Mouse (Mus musculus): Measurements from ENCODE around the gene Dyx1c1.
A peak's percentile ranks its signal among the peaks of the same experiment; 100 is the strongest.

Dyx1c1 gene

DNA sequence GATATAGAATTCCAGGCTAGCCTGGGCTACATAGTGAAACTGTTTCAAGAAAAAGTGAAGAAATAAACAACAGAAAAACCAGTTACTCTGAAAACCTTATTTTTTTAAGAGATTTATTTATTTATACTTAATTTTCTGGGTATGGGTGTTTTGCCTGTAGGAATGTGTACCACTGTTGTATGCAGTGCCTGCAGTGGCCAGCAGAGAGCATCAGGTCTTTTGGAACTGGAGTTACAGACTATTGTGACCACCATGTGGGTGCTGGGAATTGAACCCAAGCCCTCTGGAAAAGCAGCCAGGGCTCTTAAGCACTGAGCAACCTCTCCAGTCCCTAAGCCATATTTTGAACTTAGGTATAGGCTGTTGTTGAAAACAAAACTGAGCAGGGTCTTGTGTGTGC is 14.4 kb downstream of the Dyx1c1 start:
- no peak for DNase-seq (ENCODE audit: low read depth, low spot score)

DNA sequence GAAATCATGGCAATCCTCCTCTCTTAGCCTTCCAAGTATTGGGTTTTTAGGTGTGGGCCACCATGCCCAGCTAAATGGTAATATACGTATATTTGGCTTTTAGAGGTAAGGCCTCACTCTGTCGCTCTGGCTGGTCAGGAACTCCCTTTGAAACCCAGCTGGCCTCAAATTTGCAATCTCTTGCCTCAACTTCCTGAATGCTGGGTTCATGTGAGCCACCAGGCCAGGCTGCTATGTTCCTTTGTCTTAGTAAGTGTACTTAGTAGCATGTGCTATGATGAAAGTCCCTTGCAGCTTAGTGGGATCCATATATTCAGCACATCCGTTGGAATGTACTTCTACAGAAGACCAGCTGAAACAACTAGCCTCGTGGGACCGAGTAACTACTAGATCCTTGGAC is 16.1 kb downstream of the Dyx1c1 start:
- DNase-seq (ENCODE audit: low read depth, low spot score), result no peak

DNA sequence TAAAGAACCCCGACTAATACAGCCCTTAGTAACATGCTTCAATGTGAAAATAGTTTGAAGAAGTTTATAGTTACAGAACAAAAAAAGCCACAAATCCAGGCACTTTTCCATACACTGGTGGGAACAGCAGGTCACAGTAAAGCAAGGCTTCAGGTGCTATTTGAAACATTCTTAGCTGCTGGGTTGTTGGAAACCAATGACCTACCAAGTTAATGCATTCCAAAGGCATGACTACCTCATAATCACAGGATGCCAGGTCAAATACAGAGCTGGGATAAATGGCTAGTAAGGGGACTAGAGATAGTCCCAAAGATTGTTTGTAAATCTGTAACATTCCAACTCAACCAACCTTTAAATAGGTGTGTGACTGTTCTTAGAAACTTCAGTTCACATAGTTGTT is 16.7 kb downstream of the Dyx1c1 start:
- DNase-seq (ENCODE audit: low read depth, low spot score), result no peak

DNA sequence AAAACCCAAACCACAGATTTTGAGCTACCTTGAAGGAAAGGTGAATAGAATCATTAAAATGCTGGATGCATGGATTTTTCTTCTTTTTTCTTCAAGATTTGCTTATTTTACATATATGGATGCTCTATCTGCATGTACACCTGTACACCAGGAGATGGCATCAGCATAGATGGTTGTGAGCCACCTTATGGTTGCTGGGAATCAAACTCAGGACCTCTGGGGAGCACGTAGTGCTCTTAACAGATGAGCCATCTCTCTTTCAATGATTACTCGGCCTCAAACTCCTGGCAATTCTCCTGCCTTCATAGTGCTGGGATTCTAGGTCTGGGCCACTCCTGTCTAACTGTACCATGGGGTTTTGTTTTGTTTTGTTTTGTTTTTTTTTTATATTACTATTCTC is 24.5 kb downstream of the Dyx1c1 start:
- no peak for DNase-seq (ENCODE audit: low read depth, low spot score)

DNA sequence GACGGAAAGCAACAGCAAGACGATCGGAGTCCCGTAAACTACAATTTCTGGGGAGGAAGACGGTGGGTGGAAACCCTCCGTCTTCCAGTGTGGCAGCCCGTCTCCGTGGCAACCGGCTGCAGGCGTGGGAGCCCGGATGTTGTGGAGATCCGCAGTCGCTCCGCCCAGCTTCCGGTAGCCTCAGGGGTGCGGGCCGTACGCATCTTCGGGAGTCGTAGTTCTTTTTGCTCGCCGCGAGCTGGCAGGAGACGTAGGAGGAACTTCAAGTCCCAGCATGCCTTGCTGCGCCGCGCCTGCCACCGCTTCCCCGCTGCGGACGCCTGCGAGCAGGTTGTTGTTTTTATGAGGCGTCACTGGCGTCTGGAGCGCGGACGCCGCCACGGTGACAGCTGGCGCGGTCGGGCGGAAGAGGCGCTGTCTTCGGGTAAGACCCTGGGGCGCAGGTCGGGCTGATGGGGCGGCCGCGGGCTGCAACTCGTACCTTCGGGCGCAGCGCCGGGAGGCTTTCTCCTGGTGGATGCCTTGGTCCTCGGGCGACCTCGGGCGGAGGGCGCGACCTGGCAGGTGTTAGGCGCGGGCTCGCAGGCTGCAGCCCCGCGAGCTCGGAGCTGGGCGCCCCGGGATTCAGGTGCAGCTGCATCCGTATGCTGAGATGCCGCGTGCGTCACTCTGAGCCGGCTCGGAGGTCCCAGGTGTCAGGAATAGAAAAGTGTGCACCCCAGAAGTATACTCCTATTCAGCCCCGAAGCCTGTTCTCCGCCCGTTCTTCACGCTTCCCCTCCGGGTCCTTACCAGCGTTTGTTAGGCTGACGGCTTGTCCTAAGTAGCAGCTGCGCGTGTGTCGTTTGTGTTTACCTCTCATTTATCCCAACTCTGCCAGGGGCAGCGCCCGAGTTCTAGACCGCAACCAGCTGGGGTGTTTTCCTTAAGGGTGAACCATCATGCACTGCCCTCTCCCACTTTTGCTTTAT is 26.9 kb downstream of the Dyx1c1 start, which contains the start of the genes Ccpg1os and Ccpg1:
Gene Ccpg1os, minus strand, starts transcription at position 133 of the 971 bp plus-strand sequence.
Gene Ccpg1, plus strand, starts transcription at position 180 of the 971 bp plus-strand sequence.
- DNase-seq (ENCODE audit: low read depth, low spot score), result peak; percentile 92

DNA sequence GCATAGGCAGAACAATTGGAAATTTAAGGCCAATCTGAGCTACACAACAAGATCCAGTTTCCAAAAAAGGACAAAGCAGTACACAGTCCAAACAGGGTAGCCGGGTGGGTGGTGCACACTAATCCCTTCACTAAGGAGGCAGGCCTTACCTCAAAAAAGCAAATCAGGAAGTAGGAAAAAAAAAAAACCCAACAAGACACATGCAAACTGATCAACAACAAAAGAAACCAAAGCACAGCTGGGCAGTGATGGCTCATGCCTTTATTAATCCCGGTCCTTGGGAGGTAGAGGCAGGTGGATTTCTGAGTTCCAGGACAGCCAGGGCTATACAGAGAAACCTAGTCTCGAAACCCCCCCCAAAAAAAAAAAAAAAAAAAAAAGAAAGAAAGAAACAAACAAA is 29.1 kb downstream of the Dyx1c1 start:
- no peak for DNase-seq (ENCODE audit: low read depth, low spot score)

DNA sequence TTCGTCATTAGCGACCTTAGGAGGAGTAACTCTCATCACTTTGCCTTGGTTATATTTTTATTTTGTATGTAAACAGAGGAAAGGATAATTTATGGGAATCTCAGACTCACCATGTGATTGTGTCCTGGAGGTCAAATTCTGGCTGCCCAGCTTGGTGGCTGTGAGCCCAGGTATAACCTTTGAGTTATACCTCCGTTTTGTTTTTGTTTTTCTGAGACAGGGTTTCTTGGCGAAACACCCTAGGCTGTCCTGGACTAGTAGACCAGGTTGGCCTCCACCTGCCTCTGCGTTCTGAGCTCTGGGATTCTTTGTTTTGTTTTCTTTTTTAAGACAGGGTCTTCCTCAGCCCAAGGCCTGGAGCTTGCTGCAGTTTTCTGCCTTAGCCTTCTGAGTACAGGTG is 30.1 kb downstream of the Dyx1c1 start:
- no peak for DNase-seq (ENCODE audit: low read depth, low spot score)

DNA sequence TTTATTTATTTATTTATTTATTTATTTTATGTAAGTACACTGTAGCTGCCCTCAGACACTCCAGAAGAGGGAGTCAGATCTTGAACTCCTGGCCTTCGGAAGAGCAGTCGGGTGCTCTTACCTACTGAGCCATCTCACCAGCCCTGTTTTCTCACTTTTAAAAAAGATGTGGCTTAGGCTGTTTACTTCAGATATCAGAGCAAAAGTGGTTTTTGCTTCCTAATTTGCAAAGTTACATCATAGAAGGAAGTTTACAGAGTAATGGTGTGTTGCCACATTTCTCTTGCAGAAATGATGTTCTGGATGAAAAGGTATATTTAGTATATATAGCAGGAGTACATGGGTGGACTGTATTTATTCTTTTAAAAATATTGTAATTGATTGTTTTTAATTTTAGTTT is 32.8 kb downstream of the Dyx1c1 start:
- no peak for DNase-seq (ENCODE audit: low read depth, low spot score)

DNA sequence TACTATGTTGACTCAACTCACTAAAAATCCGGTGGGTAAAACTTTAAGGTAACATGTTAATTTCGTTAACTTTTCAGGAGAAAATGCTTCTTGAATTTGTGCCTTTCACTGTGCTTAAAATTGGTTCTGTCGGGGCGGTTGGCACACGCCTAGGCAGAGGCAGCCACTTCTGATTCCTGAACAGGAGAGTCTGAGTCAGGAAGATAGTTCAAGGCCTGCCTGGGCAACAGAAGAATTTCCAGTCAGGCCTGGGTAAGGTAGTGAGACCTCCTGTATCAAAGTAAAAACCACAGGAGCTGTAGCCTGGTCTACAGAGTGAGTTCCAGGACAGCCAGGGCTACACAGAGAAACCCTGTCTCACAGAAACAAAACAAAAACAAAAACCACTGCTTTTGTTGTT is 34.0 kb downstream of the Dyx1c1 start:
- no peak for DNase-seq (ENCODE audit: low read depth, low spot score)

DNA sequence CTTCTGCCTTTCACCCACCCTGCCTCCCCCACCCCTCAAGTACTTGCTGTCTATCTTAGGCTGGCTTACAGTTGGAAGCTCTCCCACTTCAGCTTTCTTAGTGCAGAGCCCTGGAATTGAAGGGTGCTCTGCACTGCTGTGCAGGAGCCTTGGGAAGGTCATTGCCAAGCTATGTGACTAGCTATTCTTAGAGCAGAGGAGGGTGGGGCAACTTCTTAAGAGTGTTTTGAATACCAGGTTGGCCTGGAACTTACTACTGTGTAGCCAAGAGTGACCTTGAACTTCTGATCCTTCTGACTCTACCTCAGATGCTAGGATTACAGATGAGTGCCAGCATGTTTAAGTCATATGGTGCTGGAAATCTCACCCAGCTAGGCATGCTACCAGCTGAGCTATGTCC is 37.6 kb downstream of the Dyx1c1 start:
- DNase-seq (ENCODE audit: low read depth, low spot score), result no peak

DNA sequence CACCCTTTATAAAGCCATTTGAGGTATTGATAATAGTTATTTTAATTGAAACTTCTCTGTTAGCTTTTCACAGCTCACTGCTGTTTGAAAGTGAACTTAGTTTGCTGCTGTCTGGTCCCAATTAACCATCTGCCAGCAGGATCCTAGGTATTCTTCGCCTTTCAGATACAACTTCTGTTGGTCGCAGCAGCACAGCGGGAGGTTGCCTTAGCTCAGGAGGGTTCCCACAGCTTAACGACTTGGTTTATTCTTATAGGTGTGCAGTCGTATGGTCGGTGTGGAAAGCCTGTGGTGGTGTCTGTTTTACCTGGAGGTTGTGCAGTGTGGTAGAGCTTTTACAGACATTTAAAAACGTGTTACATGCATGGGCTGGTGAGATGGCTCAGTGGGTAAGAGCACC is 38.2 kb downstream of the Dyx1c1 start:
- no peak for DNase-seq (ENCODE audit: low read depth, low spot score)

DNA sequence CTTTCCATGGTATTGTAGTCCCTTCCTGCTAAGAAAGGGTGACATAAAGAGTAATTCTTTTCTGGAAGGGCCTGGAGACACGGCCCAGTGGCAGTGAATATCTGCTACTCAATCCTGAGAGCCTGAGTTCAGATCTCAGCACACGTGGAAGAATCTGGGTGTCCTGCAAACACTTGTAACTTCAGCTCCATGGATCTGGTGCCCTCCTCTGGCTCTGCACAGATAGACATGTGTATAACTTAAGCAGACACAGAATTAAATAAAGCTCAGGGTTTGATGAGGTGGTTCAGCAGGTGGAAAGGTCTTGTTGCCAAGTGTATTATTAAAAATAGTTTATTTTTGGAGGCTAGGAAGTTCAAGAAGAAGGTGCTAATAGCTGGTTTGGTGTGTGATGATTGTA is 41.9 kb downstream of the Dyx1c1 start:
- DNase-seq (ENCODE audit: low read depth, low spot score), result no peak

DNA sequence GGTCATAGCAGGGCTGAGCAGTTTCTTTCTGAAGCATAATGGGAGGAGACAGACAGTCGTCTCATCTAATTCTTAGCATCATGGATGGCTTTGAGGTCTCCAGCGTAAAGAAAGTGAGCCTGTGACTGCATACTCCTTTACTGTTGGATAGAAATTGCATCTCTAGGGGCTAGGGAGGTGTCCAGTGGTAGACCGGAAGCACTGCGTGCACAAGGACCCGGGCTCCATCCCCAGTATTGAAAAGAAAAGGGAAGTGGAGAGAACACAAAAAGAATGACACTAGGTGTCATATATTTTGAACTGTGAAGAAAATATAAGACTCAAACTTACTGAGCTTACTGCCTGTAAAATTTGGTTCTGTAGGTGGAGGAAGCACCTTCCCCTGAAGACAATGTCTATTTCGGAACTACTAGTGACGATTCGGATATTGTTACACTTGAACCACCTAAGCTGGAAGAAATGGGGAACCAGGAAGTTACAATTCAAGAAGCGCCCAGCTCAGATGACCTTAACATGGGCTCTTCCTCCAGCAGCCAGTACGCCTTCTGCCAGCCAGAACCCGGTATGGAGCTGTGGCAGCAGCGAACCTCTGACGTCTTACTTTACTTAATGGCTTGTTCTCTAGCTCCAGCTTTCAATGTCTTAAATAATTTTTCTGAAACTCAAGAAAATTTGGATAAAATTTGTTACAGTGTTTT is 42.9 kb downstream of the Dyx1c1 start:
- DNase-seq (ENCODE audit: low read depth, low spot score), result no peak

DNA sequence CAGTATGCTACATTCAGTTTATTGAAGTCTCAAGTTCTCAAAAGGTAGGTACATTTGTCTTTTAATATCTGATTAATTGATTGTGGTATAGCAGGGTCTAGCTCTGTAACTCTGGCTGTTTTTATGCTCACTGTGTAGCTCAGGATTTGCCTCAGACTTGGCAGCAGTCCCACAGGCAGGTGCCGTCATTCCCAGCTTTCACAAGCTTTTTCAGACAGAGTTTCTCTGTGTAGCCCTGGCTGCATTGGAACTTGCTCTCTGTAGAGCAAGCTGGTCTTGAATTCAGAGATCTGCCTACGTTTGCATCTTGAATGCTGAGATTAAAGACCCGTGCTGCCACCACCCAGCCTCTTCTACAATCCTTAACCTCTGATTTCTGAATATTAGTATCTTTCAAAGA is 43.6 kb downstream of the Dyx1c1 start:
- DNase-seq (ENCODE audit: low read depth, low spot score), result no peak

DNA sequence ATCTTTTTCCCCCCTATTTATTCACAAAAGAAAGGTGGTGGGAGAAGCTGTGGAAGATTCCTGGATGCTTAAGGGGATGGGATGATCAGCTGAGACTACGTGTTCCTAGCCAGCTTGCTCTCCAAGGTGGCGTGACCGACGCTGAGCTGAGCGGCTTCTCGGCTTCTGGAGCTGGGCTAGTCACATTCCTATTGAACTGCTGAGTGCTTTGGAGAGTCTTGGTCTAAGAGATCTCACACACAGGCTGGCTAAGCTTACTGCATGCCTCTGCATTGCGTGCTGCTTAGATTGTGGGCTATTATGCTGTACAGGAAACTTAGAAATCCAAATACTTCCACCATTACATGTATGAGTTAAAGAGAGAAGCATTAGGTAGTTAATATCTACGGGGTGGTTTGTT is 45.5 kb downstream of the Dyx1c1 start:
- DNase-seq (ENCODE audit: low read depth, low spot score), result no peak

DNA sequence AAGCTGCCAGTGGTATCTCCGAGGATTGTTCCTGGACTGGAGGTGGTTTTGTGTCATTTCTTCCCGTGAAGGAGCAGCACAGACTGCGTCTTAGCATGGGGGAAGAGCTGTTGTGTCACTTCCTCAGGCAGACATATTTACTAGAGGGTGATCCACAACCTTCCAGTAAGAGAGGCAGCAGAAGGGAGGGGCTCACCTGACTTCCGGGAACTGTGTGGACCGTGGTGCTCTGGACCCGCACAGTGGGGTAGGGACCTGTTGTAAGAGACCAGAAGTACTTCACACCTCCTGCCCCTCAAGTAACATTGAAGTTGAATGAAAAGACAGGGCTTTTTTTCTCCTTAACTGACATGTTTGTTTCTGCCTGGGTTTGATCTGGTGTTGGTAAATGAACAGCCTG is 46.5 kb downstream of the Dyx1c1 start:
- no peak for DNase-seq (ENCODE audit: low read depth, low spot score)

DNA sequence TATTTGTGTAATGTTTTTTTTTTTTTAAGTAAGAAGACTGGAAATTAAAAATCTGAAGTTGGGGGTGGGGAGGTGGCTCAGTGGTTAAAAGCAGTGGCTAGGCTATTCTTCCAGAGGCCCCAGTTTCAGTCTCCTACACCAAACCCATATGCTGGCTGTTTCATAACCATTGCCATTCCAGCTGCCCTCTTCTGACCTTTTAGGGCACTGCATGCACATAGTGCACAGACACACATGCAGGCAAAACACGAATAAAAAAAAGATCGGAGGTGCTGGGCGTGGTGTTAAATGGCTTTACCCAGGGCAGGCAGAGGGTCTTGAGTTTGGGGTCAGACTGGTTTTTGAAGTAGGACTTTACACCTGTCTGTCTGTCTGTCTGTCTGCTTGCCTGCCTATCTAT is 47.6 kb downstream of the Dyx1c1 start:
- no peak for DNase-seq (ENCODE audit: low read depth, low spot score)

DNA sequence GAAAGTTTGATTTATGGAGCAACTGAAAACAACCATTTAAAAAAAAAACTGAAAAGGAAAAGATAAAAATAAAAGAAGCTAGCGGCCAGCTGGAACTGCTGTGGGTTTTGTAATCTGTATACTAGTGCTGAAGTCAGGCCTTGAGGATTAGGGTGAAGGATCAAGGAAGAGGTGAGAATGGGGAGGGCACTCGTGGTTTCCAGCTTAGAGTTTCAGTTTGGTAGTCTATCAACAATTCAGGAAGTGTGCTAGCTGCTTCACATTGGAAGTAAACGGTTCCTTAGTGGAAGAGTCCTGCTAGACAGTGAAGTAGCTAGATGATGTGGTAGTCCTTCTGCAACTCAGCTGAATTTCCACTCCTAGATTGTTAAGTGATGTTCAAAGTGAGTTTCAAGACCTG is 49.8 kb downstream of the Dyx1c1 start:
- DNase-seq (ENCODE audit: low read depth, low spot score), result no peak

DNA sequence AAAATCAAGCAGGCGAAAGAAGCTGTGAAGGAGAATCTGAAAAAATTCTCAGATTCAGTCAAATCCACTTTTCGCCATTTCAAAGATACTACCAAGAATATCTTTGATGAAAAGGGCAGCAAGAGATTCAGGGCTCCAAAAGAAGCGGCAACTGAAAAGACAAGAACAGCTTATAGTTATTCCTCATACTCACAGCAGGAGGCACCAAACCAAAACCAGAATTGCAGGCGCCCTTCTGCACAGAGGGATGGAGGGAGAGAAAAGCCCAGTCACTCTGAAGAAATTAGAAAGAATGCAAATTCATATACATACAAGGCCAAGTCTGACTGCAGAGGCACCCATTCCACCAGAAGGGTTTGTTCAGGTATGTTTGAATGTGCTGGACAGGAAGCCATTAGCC is 54.0 kb downstream of the Dyx1c1 start:
- no peak for DNase-seq (ENCODE audit: low read depth, low spot score)

DNA sequence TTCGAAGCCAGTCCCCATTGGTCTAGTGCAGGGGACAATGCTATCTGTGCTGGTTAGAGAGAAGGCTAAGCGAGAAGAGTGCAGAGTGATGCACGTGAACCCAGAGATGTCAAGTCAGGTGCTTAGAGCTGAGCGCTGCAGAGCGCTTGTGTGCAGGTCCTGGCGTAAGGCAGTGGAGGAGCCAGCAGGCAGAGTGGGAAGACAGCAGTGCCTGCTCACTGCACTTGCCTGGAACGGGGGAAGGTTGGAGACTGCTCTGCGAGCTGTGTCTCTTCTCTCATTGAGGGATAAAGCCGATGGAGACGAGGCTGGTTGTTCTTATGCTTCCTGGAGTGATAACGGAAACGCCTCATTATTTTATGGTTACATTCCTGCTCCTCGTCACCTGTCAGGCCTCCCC is 56.1 kb downstream of the Dyx1c1 start:
- DNase-seq (ENCODE audit: low read depth, low spot score), result no peak

DNA sequence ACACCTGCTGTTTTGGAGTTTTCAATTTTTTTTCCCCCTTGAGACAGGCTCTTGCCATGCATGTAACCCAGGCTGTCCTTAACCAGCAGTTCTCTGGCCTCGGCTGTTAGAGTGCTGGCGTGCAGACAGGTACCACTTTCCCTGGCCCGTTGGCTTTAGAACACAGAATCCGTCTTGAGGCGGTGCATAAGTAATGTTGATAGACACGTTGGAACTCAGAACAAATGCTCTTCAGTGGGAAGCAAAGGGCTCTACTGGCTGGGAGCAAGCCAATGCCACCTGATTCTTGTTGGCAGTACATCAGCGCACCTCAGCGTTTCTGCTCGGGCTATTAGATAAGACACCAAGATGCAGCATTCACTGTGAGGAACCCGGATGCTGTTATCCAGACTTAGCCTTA is 61.3 kb downstream of the Dyx1c1 start:
- no peak for DNase-seq (ENCODE audit: low read depth, low spot score)

DNA sequence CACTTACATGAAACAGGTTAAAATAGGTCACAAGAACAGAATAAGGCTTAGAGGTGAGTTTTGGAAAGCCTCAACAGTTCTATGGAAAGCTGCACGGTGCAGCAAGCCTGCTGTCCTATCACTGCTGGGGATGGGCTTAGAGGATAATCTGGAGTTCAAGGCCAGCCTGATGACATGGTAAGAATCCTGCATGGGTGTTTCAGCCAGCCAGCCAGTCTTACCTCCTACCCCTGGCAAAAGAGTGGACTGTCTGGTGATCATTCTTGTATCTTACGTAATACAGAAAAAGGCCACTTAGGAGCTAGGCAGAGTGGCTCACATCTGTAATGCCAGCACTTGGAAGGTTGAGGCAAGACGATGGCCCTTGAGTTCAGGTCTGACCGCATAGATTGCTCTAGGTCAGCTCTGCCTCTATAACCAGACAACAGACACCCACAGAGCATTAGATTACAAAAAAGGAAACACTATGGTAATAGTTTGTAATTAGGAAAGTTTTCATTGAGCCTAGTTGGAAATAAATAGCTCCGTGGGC is 62.0 kb downstream of the Dyx1c1 start:
- no peak for DNase-seq (ENCODE audit: low read depth, low spot score)

All from retina, postnatal 7 days (tissue).